ENCODE assay signal across 14 mouse cellular contexts in genomic region chr11:88683026-88683770, GRCm38 (mm10). TPM values are rescaled to one million over a fixed set of nuclear protein-coding genes. Genes with fewer than 3 reads are reported as not detected.
DNase-seq lines count a peak whose midpoint lies in the region; ATAC-seq and TF ChIP-seq lines count a peak whose summit lies in the region.
"Had no signal": no experiment of that assay in that cellular context is flagged by ENCODE, and none has a peak within 500 bp of the region (broad histone marks: within the 10 kb centered on the region; RNA-seq: fewer than 3 reads in every experiment).

No protein-coding gene starts in this region.

- ATAC-seq in forebrain, embryonic 16.5 days: peak; percentile 77
- no peak for ATAC-seq in midbrain, embryonic 12.5 days (ENCODE audit: low FRiP score, low read depth)
- ATAC-seq in activated CD4-positive, CD25-positive, alpha-beta regulatory T cell, adult 4 months: no peak

- 0 out of 2 replicates have a peak, but pooled peaks cover 2% of the 10 kb centered on the region for H3K36me3 ChIP-seq in forebrain, embryonic 16.5 days (ENCODE audit: control insufficient read depth, insufficient read depth)
- H3K36me3 ChIP-seq in midbrain, embryonic 12.5 days: peaks cover 58% of the 10 kb centered on the region

- peak in 1 of 2 experiments; percentile 31 for DNase-seq in layer of hippocampus, adult 2 months (ENCODE audit: low spot score in 2 of 2)
- no peak for DNase-seq in layer of hippocampus, adult 9-10 months (ENCODE audit: low spot score)
- DNase-seq in Muller cell, postnatal 12 days (ENCODE audit: inconsistent ontology term): peak; percentile 70
- DNase-seq in adipocyte (ENCODE audit: low spot score): no peak
- DNase-seq in gastrocnemius, postnatal 25 days: no peak
- DNase-seq: cerebellum, adult 8-10 months; gastrocnemius, adult 2 months; liver, embryonic 13.5 days; thymus, postnatal 36 days had no signal

- no peak overlapping the region for H3K4me3 ChIP-seq in layer of hippocampus, adult 2 months
- H3K4me3 ChIP-seq in forebrain, embryonic 16.5 days (replicated peaks; ENCODE audit: low read length): no peak overlapping the region
- H3K4me3 ChIP-seq in midbrain, embryonic 12.5 days: no peak overlapping the region
- H3K4me3 ChIP-seq: gastrocnemius, adult 2 months; heart, embryonic 12.5 days; liver, embryonic 13.5 days had no signal

- WGBS in forebrain, embryonic 16.5 days: 27% methylated on average over 14 of the region's 14 CpGs
- 56% methylated on average over 14 of the region's 14 CpGs for WGBS in midbrain, embryonic 12.5 days

- no peak for TF ChIP-seq CTCF in layer of hippocampus, adult 2 months (conservative IDR thresholded peaks at IDR 0.05)

- peak overlapping the region; percentile 64; the same call in 1 of the 2 replicates for H3K27ac ChIP-seq in layer of hippocampus, adult 2 months
- 0 out of 2 replicates have a peak overlapping the region, but pooled peaks have one; percentile 20 for H3K27ac ChIP-seq in forebrain, embryonic 16.5 days (ENCODE audit: low read length)
- peak overlapping the region; percentile 67 for H3K27ac ChIP-seq in midbrain, embryonic 12.5 days (replicated peaks)
- H3K27ac ChIP-seq: gastrocnemius, adult 2 months; kidney, postnatal 0 days; liver, embryonic 13.5 days had no signal

- no peak overlapping the region for H3K9ac ChIP-seq in forebrain, embryonic 16.5 days (replicated peaks; ENCODE audit: low read depth, low read length)
- no peak overlapping the region for H3K9ac ChIP-seq in midbrain, embryonic 12.5 days (replicated peaks)
- H3K9ac ChIP-seq: heart, embryonic 12.5 days; liver, embryonic 13.5 days had no signal

- peaks cover 29% of the 10 kb centered on the region for H3K4me1 ChIP-seq in forebrain, embryonic 16.5 days (replicated peaks; ENCODE audit: control insufficient read depth, insufficient read depth, low read length)
- H3K4me1 ChIP-seq in midbrain, embryonic 12.5 days: peaks cover 72% of the 10 kb centered on the region

- H3K27me3 ChIP-seq in forebrain, embryonic 16.5 days (replicated peaks; ENCODE audit: control insufficient read depth, insufficient read depth, low read length): no peaks in the 10 kb centered on the region
- no peaks in the 10 kb centered on the region for H3K27me3 ChIP-seq in midbrain, embryonic 12.5 days
- H3K27me3 ChIP-seq: heart, embryonic 12.5 days; liver, embryonic 13.5 days had no signal

- H3K9me3 ChIP-seq in forebrain, embryonic 16.5 days (ENCODE audit: control insufficient read depth, low read length): no peaks in the 10 kb centered on the region
- no peaks in the 10 kb centered on the region for H3K9me3 ChIP-seq in midbrain, embryonic 12.5 days
- H3K9me3 ChIP-seq: heart, embryonic 12.5 days; liver, embryonic 13.5 days had no signal

- no peak overlapping the region for H3K4me2 ChIP-seq in forebrain, embryonic 16.5 days (ENCODE audit: low read length)
- H3K4me2 ChIP-seq in midbrain, embryonic 12.5 days (replicated peaks): no peak overlapping the region
- H3K4me2 ChIP-seq: heart, embryonic 12.5 days; liver, embryonic 13.5 days had no signal

RNA-seq across cellular contexts. Expression of gene Msi2, which starts 35.1 kb away (rescaled TPM):
- total RNA-seq in layer of hippocampus, adult 2 months (2021): 100 to 1,000 TPM; 103 to 114 TPM
- polyA plus RNA-seq in forebrain, embryonic 16.5 days (2015; fragmentation: Nextera tagmentation; extraction: Ambion mirVana): 19.7 and 23.4 TPM in 2 replicates
- polyA plus RNA-seq in midbrain, embryonic 12.5 days (2016; fragmentation: Nextera tagmentation; extraction: Ambion mirVana): 41.5 and 47.9 TPM in 2 replicates
- polyA plus RNA-seq in activated CD4-positive, CD25-positive, alpha-beta regulatory T cell, adult 4 months (2017; shearing (Covaris generic)): 10 to 100 TPM; 21.6 to 25.6 TPM
- total RNA-seq in gastrocnemius, postnatal 25 days (2021): 100 to 1,000 TPM; 158 TPM
